Mouse (Mus musculus) CD8-positive naive resting alpha-beta T cell, adult 2 months (primary cell): ENCODE results near the gene Lrmda.

Source experiments
- DNase-seq, 2 experiments: peaks; one replicate each; pipeline ENCODE4 v3.0.0; 2022; ENCODE audit warnings: low read depth in 2 of 2, low spot score in 2 of 2

Gene Lrmda

DNA sequence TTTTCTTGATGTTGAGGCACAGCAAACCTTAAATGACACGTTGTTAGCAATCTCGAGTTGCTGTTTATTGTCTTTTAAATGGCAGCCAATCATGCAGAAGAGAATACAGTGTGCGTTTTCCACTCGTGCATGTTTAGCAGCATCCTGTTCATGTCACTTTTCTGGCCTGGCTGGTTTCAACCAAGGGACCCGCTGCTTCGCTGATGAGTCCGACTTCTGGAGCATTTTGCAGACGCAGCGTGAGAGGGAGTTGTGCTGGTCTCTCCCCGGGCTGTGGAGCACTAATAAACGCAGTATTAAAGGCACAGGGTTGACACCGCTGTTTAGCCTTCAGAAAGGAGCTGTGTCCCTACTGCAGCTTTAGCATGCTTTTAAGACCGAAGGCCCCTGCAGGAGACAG lies 133.2 kb downstream of the Lrmda start:
- no peak for DNase-seq

DNA sequence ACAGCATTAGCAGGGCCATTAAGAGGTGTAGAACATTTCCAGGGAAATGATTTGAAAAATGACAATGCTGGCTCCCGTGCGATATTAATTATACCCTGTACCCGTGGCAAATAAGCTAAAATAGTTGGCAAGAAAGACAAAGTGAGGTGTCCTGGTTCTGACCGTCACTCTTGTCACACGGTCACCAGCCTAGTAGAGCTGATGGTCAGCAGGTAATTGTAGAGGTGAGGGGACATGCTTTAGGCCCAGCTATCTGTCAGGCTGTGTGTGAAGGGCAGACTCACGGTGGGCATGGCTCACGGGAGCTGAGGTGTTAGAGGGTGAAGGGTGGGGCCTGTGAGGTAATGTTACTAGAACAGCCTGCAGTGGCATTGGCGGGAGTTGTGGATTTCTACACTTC lies 134.6 kb downstream of the Lrmda start:
- DNase-seq: no peak

DNA sequence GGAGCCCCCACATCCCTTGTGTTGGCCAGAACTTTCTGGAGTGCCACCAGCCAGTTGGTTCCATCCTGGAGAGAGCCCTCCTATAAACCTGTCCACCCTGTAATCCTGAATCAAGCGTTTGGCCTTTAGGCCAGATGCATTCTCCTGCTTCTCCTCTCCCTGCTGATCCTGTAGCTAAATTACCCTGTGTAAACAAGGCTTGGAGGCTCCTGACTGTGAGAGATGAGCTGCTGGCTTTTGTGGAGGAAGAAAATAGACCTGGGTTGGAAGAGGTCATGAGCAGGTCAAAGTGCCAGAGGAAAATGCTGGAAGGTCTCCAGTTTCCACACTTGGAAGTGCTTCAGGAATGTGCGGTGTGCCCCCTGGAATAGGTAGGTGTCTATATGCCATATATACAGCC lies 135.5 kb downstream of the Lrmda start:
- DNase-seq: no peak

DNA sequence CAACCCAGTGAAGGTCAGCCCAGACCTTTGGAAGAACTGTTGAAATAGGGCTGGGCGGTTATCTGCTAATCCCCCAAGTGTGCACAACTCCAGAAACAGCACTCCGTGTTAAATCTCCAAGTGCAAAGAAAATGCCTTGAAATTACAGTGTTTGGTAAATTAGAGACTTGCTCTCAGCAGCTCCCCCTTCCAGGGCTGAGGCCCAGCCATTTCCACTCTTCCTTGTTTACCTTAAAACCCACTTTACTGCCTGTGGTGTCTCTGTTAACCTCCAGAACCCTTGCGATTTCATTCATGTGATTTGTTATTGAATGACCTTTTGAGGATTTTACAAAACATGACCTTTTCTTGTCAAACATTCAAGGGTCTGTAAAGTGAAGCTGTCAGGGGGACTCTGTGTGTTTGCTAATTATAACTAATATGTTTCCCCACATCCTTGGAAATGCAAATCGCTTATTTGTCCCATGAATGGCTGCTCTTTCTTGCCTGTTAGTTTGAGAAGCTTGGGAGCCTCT lies 136.1 kb downstream of the Lrmda start:
- DNase-seq: no peak

DNA sequence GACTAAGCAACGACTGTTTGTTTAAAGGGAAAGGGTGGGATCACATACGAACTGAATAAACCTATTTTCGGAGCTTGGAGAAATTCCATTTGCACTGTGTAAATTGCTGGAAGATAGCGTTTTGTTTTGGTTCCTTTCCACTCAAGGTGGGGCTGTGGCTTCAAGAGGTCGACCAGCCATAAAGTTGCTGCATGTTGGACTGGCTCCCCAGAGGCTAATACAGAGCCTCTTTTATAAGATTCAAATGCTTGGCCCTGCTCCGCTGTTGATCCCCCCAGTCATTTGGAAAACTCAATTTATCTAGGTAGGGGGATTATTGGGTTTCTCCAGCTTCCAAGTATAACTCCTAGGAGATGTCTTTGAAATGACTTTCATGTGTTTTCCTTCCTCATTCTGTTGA lies 137.5 kb downstream of the Lrmda start:
- no peak for DNase-seq

DNA sequence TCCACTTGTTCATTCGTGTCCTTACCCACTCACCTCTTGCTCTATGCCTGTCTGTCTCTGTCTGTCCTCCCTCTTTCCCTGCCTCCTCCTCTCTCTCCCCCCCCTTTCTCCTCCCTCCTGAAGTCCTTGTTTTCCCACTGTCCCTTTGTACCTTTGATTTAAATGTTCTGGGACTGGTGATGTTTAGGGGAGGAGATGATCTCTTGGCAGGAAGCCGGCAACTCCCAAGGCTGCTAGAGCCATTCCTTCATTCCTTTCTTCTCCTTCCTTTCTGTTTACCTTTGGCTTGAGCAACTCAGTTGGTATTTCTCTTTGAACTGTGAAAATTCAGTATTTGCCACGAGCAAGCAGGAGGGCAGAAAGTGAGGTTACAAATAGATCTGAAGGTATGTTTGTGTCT lies 141.9 kb downstream of the Lrmda start:
- no peak for DNase-seq

DNA sequence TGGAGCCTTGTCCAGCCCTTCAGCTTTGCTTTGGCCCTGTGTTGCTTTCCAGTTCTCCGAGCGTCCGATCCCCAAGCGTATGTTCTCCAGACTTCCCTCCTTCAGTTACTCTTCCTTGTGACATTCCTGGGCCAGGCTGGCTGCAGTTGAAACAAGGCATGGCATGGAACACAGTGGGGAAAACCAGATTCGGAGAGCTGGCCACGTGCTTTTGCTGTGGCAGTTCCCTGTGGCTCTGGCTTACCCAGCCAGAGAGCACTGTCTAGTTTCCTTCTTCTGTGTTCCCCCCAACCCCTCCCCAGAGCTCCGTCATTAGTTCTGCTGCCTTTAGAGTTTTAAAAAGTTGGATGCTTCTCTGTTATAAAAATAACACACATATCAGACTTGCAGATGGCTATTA lies 147.8 kb downstream of the Lrmda start:
- DNase-seq: no peak

DNA sequence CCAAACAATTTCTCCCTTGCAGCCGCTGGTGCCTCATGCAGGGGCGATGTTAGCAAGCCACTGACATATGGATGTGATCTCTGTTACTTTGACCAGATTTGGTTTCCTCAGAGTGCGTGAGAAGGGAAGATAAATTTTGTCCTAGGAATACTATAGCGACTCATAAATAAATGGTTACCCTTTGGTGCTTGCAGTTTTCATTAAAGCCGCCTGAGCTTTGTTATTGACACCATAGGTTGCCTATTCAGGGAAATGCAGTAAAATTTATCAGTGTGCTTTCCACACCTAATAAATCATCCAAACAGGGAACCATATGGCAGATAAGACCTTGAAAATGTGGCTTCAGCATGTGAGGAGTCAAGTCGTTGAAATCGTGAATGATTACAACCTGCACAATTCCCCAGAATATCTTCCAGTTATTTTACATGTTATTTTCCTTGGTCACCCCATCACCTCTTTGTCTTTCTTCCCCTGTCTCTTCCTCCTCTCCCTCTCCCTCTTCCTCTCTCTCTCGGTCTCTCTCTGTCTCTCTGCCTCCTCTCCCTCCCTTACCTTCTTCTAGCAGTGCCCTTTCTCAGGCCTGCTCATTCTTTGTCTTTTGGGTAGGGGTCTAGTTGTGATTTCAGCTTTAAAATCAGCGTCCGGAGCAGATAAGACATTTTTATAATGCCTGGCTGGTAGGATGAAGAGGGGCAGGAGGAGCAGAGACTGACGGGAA lies 148.7 kb downstream of the Lrmda start:
- no peak for DNase-seq

DNA sequence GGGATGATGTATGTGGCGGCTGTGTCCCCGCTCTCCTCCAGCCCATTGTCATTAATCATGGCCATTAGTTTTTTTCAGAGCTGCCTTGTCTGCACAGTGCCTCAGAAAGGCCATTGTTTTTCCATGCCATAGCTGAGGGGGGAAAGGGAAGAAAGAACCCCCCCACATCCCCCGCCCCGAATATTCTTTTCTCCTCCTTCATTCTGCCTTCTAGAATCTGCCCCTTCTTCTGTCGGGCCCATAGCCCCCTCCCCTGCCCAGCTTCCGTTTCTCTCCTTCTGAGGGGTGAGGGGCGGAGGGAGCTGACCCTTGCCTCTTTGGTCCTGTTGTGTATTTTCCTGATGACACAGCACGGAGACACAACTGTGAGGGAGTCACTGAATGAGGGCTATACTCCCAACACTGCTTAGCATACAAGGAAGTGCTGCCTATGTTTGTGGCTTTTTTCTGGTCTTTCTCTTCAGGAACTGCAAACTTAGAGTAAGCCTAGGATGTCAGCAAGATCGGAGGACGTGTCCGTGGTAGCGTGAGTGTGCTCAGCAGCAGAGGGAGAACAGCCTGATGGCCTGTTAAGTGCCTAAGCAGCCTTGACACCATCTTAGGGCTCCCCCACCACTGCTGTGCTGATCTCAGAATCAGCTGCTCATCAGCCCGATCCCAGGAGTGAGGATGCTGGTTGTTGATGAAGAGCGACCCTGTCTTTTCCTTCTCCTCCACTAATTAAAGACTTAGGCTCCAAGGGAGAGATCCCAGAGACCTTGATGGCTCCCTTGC lies 149.5 kb downstream of the Lrmda start:
- DNase-seq: no peak

DNA sequence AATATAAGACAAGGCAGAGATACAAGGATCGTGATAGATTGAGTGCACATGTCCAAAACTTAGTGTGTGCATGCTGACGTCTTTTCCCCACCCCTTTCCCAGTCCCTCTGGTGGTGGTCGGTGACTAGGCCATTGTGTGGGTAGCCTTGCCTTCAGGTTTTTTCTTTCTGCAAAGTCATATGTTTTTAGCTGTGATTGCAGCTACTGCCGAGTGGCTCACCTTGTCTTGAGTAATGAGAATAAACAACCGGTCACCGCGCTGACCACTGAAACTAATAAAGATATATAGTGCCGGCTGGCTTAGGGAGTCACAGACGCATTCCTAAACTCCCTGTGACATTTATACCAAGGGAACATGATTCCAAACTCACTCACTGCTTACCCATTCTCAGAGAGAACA lies 155.2 kb downstream of the Lrmda start:
- DNase-seq: no peak

DNA sequence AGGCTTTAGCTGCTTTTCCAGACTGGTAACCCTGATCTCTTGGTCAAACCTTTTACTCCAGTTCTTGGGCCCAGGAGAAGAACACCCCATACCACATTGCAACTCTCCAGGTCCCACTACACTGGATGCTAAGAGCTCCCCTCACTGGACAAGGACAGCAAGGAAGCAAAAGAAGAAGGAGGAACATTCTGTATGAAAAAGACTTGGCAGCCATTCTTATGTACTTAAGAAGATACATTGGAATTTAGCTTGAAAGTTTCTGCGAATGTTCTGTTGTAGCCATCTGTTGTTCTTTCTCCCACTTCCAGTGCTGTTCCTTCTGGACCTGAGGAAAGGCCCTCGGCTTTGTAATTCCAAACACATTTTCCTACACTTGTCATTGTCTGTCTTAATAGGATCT lies 160.2 kb downstream of the Lrmda start:
- no peak for DNase-seq

DNA sequence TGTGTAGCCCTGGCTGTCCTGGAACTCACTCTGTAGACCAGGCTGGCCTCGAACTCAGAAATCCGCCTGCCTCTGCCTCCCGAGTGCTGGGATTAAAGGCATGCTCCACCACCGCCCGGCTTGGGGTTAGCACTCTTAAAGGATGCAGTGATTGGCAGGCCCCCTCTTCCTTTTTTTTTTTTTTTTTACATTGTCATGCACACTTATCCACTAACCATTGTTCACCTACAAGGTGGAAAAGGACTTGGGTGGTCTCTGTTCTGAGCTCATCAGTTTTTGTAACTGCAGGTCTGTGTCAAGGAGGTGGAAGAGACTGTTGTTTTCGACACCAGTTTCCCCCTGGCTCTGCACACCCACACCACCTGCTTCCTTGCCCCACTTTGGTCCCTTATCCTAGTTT lies 162.0 kb downstream of the Lrmda start:
- no peak for DNase-seq

DNA sequence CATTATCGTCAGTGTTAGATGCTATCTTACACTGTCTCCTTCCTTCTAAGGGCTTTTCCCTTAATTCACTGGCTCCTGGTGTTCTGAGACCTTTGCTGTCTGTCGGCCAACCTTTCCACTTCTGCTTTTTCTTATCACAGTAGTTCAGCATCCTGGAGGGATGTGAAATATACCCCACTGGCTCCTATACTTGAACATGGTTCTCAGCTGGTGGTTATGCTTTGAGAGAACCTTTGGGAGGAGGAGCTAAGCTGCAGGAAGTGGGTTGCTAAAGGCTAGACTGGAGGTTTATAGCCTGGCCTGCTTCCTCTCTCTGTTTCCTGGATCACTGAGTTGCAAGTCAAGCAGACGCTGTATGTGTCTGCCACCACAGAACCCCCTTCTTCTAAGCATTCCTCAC lies 163.7 kb downstream of the Lrmda start:
- peak; percentile 3 to 12 for DNase-seq

DNA sequence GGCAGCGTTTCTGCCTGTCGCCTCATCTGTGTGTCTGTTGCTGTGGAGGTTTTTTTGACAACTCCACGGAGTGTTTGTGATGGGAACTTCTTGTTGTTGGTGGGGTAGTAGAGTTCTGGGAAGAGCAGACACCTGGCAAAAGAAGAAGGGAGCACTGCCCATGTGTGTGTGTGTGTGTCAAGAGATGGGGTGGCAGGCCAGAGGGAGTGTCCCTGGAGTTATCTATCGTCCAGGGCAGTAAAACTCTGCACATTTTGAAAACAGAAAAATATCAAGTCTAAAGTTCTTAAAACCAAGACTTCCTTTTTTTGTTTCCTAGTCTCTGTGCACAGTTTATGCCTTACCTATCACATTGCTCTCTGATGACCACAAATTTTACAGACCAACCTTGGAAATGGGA lies 165.9 kb downstream of the Lrmda start:
- no peak for DNase-seq

DNA sequence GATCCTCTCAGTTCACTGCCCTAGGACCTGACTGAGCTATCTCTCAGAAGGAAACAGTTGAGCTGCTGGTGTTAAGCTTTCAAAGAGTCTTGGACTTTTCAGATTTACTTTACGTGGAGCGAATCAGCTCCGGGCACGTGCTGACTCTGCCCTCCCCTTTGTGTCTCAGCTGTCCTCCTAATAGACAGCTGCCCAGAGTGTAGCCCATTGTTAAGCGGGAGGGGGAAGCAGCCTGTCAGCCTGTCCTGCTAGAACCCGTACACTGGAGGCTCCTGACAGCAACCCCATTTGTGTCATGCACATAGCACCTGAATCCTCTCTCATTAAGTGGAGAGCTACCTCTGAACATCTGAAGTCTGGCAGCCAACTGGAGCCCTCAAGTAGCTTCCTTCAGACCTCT lies 170.6 kb downstream of the Lrmda start:
- no peak for DNase-seq

DNA sequence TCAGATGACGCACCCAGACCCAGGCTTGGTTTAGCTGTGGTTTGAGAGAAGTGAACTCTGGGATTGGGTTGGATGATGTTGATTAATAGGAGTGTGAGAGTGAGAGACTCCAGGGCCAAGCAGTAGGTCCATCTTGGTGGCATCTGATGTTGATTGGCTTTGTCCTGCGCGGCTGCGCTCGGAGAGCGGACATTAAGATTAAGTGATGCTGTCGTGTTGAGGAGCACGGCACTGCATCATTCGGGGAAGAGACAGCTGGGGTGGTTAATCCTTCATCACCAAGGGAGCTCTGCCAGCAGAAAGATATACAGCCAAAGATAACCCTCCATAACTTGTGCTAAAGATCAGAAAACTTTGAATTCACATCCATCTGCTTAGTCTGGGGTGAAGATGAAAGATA lies 172.7 kb downstream of the Lrmda start:
- DNase-seq: no peak

DNA sequence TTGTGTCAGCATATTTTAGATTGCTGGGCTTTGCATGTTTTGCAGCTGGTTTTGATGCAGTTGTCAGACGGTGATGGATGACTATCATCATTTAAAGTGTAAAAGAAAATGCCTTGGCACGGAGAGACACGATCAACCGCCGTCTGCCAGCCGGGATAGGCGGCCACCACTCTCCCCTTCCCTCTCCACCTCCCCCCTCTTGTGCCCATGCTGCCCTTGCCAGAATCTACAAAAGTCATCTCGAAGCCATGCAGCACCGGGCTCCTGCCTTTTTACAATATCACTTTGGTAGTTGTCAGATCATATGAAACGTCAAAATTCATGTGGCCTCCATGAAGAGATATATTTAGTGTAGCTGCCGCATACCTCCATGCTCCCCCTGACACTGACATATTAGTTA lies 178.5 kb downstream of the Lrmda start:
- no peak for DNase-seq

DNA sequence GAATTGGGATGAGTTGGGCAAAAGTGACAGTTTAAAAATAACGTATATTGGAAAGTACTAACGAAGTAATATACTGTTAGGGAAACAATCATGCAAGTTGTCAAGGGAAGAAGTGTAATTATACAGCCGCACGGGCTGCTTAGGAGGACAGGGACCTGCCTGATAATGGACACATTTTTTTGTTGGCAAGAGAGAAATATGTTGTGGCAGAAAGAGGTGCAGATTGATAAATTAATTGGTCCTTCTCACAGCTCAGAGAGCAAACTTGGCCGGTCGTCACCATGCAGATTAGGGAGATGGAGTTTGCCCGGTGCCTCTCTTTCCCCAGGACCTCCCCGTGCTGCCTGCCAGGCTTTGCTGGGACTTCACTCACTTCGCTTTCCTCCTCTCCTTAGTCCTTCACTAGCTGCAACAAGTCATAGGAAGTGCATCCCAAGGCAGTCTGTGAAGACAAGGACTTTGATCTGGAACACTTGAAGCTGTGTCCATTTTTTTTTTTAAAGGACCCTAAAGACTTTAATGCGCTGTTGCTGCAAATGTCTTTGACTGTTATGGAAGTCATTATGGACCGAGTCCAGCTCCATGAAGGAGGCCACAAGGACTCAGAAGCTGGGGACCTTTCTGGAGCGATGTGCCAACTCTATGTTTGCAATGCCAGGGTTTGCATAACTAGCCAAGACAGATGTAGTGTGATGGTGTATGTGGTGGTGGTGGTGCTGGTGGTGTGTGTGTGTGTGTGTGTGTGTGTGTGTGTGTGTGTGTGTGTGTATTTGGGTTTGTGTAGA lies 179.3 kb downstream of the Lrmda start:
- no peak for DNase-seq

DNA sequence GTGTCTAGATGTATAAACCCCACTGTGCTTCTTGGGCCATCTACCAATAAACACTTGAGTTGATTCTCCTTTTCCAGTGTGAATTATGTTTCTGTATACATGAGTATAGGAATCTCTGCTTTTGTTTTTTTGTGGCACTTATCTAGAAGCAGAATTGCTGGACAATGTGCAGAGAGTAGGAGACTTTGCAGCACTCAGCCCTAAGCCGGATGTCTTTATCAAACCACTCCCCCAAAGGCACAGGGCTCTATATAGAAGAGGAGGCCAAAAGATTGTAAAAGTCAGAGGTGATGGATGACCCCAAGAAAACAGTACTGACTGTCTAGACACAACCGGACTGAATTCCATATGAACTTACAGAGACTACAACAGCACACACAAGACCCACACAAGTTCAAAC lies 182.2 kb downstream of the Lrmda start:
- DNase-seq: no peak

DNA sequence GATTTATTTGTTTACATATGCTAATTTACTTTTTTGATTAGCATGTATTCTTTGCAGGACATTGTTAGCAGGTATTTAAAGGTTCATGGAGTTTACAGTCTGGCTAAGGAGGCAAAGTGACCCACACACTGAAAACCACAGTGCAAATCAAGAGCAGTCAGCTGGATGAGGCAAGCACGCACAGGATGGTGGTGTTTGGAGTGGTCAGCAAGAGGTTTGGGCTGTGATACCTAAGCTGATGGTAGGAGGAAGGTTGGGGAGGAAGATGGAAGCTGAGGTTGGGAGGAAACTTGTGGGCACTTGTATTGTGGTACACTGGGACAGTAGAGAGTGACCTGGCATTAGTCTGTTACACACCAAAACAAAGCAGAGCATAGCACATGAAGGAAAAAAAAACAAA lies 191.1 kb downstream of the Lrmda start:
- DNase-seq: no peak

DNA sequence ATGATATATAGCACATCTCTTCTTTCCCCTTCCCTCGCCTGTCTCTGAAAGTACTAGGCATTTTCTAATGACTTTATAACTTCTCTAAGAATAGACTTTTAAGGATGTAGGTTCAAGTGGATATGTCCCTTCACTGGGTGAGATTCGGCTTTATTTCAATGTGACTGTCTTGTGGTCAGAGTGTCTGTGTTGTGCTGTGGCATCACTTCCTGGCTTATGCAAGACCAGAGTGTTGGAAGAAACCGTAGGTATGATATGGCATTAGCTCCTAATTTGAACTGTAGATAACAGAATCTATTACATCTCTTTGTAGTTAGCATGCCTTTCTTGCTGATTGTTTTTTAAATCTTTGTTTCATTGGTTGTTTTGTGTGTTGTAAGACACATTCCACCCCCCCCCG lies 198.7 kb downstream of the Lrmda start:
- no peak for DNase-seq

DNA sequence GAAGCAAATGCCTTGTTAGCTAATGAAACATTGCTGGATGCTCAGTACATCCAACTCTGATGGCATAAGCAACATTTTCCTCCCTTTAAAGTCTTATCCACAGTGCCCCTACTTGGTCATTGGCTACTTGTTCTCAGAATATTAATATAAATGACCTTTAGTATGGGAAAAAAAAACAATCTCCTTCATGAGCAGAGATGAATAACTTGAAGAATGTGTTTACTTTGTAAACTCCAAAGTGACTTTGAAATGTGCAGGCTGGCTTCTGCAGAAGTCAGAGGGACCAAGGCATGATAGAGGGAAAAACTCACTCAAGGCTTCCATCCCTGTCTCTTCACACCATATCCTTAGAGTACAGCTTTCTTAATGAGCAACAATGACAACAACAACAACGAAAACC lies 202.5 kb downstream of the Lrmda start:
- DNase-seq: no peak
